Mouse (Mus musculus): ENCODE measurements around the gene 4930524J08Rik.

4930524J08Rik gene

DNA sequence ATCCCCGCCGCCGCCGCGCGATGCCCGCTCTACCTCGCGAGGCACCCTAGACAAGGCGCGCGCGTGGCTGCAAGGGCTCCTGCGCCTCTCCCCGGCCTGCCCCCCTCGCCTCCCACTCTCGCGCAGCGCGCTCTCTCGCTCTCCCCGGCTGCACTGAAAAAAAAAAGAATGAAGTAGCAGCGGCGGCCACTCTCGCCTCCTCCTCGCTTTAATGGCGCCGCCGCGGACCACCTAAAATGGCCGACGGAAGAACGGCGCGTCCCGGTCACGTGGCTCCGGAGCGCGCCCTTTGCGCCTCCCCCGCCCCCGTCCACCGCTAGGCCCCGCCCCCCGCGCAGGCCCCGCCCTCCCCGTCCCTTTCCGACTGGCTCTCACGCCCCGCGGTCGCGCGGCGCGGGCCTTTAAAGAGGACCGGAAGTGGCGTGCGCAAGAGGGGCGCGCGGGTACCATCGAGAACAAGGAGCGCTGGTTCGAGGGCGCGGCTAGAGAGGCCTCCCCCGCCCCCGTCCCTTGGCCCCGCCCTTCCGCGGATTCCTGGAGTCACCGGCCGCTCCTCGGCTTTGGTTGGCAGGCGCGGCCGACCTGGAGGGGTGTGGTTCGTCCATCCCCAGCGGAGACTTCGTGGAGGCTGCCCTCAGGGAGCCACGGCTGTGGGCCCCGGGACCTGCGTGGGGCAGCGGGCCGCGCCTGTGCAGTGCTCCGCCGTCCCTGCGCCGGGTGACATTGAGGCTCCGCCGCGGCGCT is at the start of gene 4930524J08Rik, which contains the start of gene Hnrnpd:
4930524J08Rik (plus strand) TSS at position 363 of the 744 bp plus-strand sequence.
Hnrnpd (minus strand) TSS at position 240 of the 744 bp plus-strand sequence.
- no peak; the same call in 1 of the 2 replicates for TF ChIP-seq GATA4 (IDR thresholded peaks at IDR 0.05; ENCODE audit: insufficient replicate concordance, low read length)

DNA sequence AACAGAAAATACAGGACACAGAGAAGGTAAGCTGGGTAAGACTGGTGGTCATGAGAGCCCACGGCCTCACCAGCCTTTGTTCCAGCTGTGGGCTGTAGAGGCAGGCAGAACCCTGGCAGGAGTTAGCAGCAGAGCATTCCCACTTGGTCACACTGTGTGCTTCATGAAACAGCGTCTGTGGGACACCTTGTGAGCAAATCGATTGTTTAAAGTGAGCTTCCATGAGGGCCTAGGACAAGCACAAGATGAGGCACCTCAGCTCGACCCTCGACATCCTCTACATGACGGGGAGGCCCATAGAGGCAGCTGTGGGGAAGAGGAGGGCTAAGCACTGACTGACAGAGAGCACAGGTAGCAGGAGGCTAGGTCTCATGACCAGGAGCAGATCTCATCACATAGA is 47.0 kb upstream of the 4930524J08Rik start:
- TF ChIP-seq GATA4 (IDR thresholded peaks at IDR 0.05; ENCODE audit: insufficient replicate concordance, low read length): no peak

DNA sequence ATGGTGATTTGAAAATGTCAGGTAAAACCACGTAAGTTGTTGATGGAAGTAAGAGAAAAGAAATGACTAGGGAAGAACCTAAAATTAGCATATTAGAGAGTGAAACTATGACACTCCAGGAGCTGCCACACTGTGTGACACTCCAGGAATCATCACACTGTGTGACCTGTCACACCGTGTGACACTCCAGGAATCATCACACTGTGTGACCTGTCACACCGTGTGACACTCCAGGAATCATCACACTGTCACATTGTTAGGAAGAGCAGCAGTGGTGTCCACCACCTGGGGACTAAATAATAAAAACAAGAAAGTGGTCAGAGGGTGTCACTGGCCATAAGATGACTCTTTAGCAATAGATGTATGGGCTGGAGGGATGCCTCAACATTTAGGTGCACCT is 39.4 kb upstream of the 4930524J08Rik start:
- no peak for TF ChIP-seq GATA4 (IDR thresholded peaks at IDR 0.05; ENCODE audit: insufficient replicate concordance, low read length)

- no peak for TF ChIP-seq GATA4 (IDR thresholded peaks at IDR 0.05; ENCODE audit: insufficient replicate concordance, low read length)
These were observed 37.6 kb upstream of the 4930524J08Rik start for GRCm38 (mm10) chr5:99941273-99941672.

GRCm38 (mm10) chr5:99941776-99942502 is 36.9 kb upstream of the 4930524J08Rik start:
- no peak for TF ChIP-seq GATA4 (IDR thresholded peaks at IDR 0.05; ENCODE audit: insufficient replicate concordance, low read length)

- no peak for TF ChIP-seq GATA4 (IDR thresholded peaks at IDR 0.05; ENCODE audit: insufficient replicate concordance, low read length)
These were observed 26.3 kb upstream of the 4930524J08Rik start for GRCm38 (mm10) chr5:99952513-99952912.

GRCm38 (mm10) chr5:99953883-99954282 is 25.0 kb upstream of the 4930524J08Rik start:
- TF ChIP-seq GATA4 (IDR thresholded peaks at IDR 0.05; ENCODE audit: insufficient replicate concordance, low read length): no peak

DNA sequence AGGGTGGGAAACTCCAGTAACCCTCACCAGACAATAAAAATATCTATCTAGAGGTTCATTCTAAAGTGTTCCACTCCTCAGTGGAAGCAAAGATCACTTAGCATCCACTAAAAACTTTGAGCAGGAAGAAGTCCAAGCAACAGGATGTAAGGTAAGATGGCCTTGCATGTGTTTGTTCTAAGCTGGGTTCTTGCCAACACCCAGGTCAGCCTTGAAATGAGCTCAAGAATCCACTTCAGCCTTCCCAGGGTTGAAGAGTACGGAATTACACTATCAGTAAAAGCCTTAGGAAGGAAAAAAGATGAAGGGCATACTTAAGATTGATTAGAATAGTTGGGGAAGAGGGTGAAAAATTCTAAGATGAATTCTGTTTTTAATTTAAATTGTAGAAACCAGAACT is 20.2 kb upstream of the 4930524J08Rik start:
- TF ChIP-seq GATA4 (IDR thresholded peaks at IDR 0.05; ENCODE audit: insufficient replicate concordance, low read length): no peak

DNA sequence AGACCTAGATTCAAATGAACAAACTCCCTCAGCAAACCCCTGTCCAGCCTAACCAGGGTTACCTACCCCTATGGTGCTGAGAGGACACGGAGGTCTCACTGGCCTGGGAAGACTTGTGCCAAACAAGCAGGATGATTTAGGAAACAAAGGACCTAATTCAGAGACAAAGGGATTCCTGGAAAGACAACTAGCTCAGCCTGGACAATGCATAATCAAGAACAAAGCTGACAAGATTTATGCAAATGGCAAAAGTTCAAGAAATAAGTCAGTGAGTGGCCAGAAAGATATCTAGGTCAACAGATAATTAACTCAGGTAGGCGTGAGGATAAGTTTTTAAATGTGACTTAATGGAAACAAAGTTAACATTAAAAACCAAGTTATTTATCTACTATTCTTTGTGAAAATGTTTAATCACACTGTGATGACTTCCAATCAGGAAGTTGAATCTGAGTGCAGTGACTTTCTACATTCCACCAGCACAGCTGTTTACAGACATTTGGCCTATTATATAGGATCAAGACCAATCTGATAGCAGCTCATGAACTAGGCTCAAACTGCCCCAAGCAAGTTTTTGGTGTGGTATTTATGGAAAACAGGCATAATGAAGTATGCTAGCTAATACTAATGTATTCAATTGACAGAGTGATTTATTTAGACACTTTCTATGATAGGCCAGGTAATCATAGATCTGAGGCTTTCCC is 19.5 kb upstream of the 4930524J08Rik start:
- no peak for TF ChIP-seq GATA4 (IDR thresholded peaks at IDR 0.05; ENCODE audit: insufficient replicate concordance, low read length)

GRCm38 (mm10) chr5:99959960-99960359 is 18.9 kb upstream of the 4930524J08Rik start:
- no peak for TF ChIP-seq GATA4 (IDR thresholded peaks at IDR 0.05; ENCODE audit: insufficient replicate concordance, low read length)

DNA sequence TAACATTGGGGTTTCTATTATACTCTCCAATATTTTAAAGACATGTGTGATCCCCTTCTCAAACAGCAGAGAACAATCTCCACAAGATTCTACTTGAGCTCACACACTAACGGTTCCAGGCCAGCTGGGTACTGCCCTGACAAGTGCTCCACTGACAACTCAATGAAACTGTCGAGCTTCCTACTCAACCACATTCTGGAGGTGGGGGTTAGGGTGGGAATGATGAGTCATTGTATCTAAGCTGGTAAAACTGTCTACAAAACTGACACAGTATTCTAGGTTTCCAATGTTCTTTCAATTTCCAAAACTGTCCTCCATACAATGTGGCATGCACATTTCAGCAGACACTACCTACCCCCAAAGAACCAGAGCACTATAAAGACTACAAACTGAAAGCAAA is 4.9 kb upstream of the 4930524J08Rik start:
- TF ChIP-seq GATA4 (IDR thresholded peaks at IDR 0.05; ENCODE audit: insufficient replicate concordance, low read length): no peak

- no peak for TF ChIP-seq GATA4 (IDR thresholded peaks at IDR 0.05; ENCODE audit: insufficient replicate concordance, low read length)
These were observed 3.8 kb upstream of the 4930524J08Rik start for GRCm38 (mm10) chr5:99975061-99975460.

DNA sequence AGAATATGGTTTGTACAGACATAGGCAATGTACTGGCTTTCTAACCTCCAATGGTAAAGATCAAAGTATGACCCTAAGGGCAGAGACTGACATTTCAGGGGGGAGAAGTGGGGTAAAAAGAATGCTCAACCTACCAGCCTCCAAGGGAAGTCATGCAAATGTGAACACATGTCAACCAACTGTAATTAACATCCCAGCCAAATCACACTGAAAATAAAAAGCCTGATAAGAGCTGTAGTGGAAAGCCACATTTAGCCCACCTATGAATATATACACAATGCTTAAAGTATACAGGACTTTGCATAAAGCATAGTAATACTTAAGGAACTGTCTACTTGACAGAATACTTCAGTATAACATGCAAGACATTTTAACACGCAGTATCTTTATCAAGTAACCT is 3.1 kb upstream of the 4930524J08Rik start:
- TF ChIP-seq GATA4 (IDR thresholded peaks at IDR 0.05; ENCODE audit: insufficient replicate concordance, low read length): no peak

GRCm38 (mm10) chr5:99976334-99976955 is 2.4 kb upstream of the 4930524J08Rik start:
- TF ChIP-seq GATA4 (IDR thresholded peaks at IDR 0.05; ENCODE audit: insufficient replicate concordance, low read length): no peak

All from liver, adult (tissue).